Mouse (Mus musculus) erythroblast, embryonic 14.5 days (primary cell): Measurements from ENCODE around the gene Slco3a1.

ENCODE experiments used
- GATA1 ChIP-seq: IDR thresholded peaks from 2 replicates; pipeline ENCODE4 v1.6.1; 2012; ENCODE audit warnings: low read length, inconsistent platforms, mixed read lengths
- TAL1 ChIP-seq: IDR thresholded peaks from 3 replicates; pipeline ENCODE4 v1.6.1; 2012; ENCODE audit warnings: low read length, inconsistent platforms, mixed read lengths

- TF ChIP-seq GATA1 (no peak), TAL1 (no peak)
Observed at GRCm38 (mm10) chr7:74425941-74426340, 128.6 kb downstream of the Slco3a1 start.
